Mouse (Mus musculus): ENCODE results near the gene Tom1. TPM values are rescaled to one million over a fixed set of nuclear protein-coding genes. Genes with fewer than 3 reads are reported as not detected.

Tom1 gene
- total and polyA plus RNA-seq, 2 experiments from 2014 or later: 47.1 to 48.7 TPM

GRCm38 (mm10) chr8:75084382-75085064 is 51.0 kb downstream of the Tom1 start:
- no peaks in the 10 kb centered on the region for H3K9me3 ChIP-seq (ENCODE audit: low read length)
- no peak overlapping the region for H3K4me2 ChIP-seq (ENCODE audit: low read depth, low read length, poor library complexity, severe bottlenecking)
- DNase-seq (ENCODE audit: low spot score): no peak
- no peaks in the 10 kb centered on the region for H3K36me3 ChIP-seq (ENCODE audit: insufficient read depth, low read length)
- no peak overlapping the region for H3K4me3 ChIP-seq (ENCODE audit: low read depth, low read length)
- H3K4me1 ChIP-seq (ENCODE audit: insufficient read depth, low read length): no peaks in the 10 kb centered on the region
- H3K27ac ChIP-seq (ENCODE audit: low read depth, low read length): no peak overlapping the region
- no peak for TF ChIP-seq CTCF (IDR thresholded peaks at IDR 0.05)
- H3K9ac ChIP-seq (replicated peaks; ENCODE audit: low read length, poor library complexity, severe bottlenecking): no peak overlapping the region
- whole genome bisulfite sequencing: 62% methylated on average over 3 of the region's 3 CpGs
- no peak for ATAC-seq (ENCODE audit: low FRiP score)
- H3K27me3 ChIP-seq (ENCODE audit: insufficient read depth, low read length): no peaks in the 10 kb centered on the region

GRCm38 (mm10) chr8:75086002-75086401 is 52.5 kb downstream of the Tom1 start:
- Histone ChIP-seq H3K4me1 (ENCODE audit: insufficient read depth, low read length) (no peaks in the 10 kb centered on the region), H3K4me2 (ENCODE audit: low read depth, low read length, poor library complexity, severe bottlenecking) (no peak overlapping the region), H3K27ac (ENCODE audit: low read depth, low read length) (no peak overlapping the region), H3K9ac (replicated peaks; ENCODE audit: low read length, poor library complexity, severe bottlenecking) (no peak overlapping the region), H3K9me3 (ENCODE audit: low read length) (no peaks in the 10 kb centered on the region), H3K4me3 (ENCODE audit: low read depth, low read length) (no peak overlapping the region), H3K36me3 (ENCODE audit: insufficient read depth, low read length) (no peaks in the 10 kb centered on the region), H3K27me3 (ENCODE audit: insufficient read depth, low read length) (no peaks in the 10 kb centered on the region)
- no peak for TF ChIP-seq CTCF (IDR thresholded peaks at IDR 0.05)
- WGBS: 74% methylated on average over 2 of the region's 2 CpGs
- DNase-seq (ENCODE audit: low spot score): no peak
- no peak for ATAC-seq (ENCODE audit: low FRiP score)

GRCm38 (mm10) chr8:75087127-75087526 is 53.6 kb downstream of the Tom1 start:
- Histone ChIP-seq H3K9ac (replicated peaks; ENCODE audit: low read length, poor library complexity, severe bottlenecking) (no peak overlapping the region), H3K9me3 (ENCODE audit: low read length) (no peaks in the 10 kb centered on the region), H3K36me3 (ENCODE audit: insufficient read depth, low read length) (no peaks in the 10 kb centered on the region), H3K4me1 (ENCODE audit: insufficient read depth, low read length) (no peaks in the 10 kb centered on the region), H3K27ac (ENCODE audit: low read depth, low read length) (no peak overlapping the region), H3K4me2 (ENCODE audit: low read depth, low read length, poor library complexity, severe bottlenecking) (no peak overlapping the region), H3K4me3 (ENCODE audit: low read depth, low read length) (no peak overlapping the region), H3K27me3 (ENCODE audit: insufficient read depth, low read length) (no peaks in the 10 kb centered on the region)
- ATAC-seq (ENCODE audit: low FRiP score) (no peak), DNase-seq (ENCODE audit: low spot score) (no peak)
- TF ChIP-seq CTCF (IDR thresholded peaks at IDR 0.05): no peak

GRCm38 (mm10) chr8:75088989-75089881 is 55.7 kb downstream of the Tom1 start:
- WGBS: 16% methylated on average over 6 of the region's 6 CpGs
- TF ChIP-seq CTCF (IDR thresholded peaks at IDR 0.05): no peak
- Histone ChIP-seq H3K36me3 (ENCODE audit: insufficient read depth, low read length) (no peaks in the 10 kb centered on the region), H3K9ac (replicated peaks; ENCODE audit: low read length, poor library complexity, severe bottlenecking) (peak overlapping the region; percentile 33; the same call in 1 of the 2 replicates), H3K4me1 (ENCODE audit: insufficient read depth, low read length) (no peaks in the 10 kb centered on the region; the same call in 1 of the 2 replicates), H3K4me2 (ENCODE audit: low read depth, low read length, poor library complexity, severe bottlenecking) (peak overlapping the region; percentile 34), H3K27me3 (ENCODE audit: insufficient read depth, low read length) (no peaks in the 10 kb centered on the region), H3K4me3 (ENCODE audit: low read depth, low read length) (no peak overlapping the region), H3K9me3 (ENCODE audit: low read length) (no peaks in the 10 kb centered on the region), H3K27ac (ENCODE audit: low read depth, low read length) (0 out of 2 replicates have a peak overlapping the region, but pooled peaks have one; percentile 32)
- ATAC-seq (ENCODE audit: low FRiP score) (peak; percentile 39; the same call in 1 of the 2 replicates), DNase-seq (ENCODE audit: low spot score) (peak; percentile 91)

- Histone ChIP-seq H3K4me2 (ENCODE audit: low read depth, low read length, poor library complexity, severe bottlenecking) (no peak overlapping the region), H3K9me3 (ENCODE audit: low read length) (no peaks in the 10 kb centered on the region), H3K27ac (ENCODE audit: low read depth, low read length) (no peak overlapping the region), H3K36me3 (ENCODE audit: insufficient read depth, low read length) (no peaks in the 10 kb centered on the region), H3K27me3 (ENCODE audit: insufficient read depth, low read length) (no peaks in the 10 kb centered on the region), H3K4me3 (ENCODE audit: low read depth, low read length) (no peak overlapping the region), H3K4me1 (ENCODE audit: insufficient read depth, low read length) (no peaks in the 10 kb centered on the region; the same call in 1 of the 2 replicates), H3K9ac (replicated peaks; ENCODE audit: low read length, poor library complexity, severe bottlenecking) (no peak overlapping the region)
- TF ChIP-seq CTCF (IDR thresholded peaks at IDR 0.05): no peak
- ATAC-seq (ENCODE audit: low FRiP score) (no peak), DNase-seq (ENCODE audit: low spot score) (no peak)
- whole genome bisulfite sequencing: 89% methylated on average over 4 of the region's 4 CpGs
Measured at GRCm38 (mm10) chr8:75090781-75091365, 57.4 kb downstream of the Tom1 start.
